Mouse (Mus musculus): ENCODE measurements around the gene Fetub. TPM values are rescaled to one million over a fixed set of nuclear protein-coding genes. Genes with fewer than 3 reads are reported as not detected.

Gene Fetub
- total RNA-seq (2023): not detected

GRCm38 (mm10) chr16:22918034-22918433 lies at the start of gene Fetub:
TSS of gene Fetub (plus strand) at chr16:22918334.

GRCm38 (mm10) chr16:22890683-22891510 lies 27.2 kb upstream of the Fetub start, which contains the start of gene Ahsg:
TSS of gene Ahsg (plus strand) at chr16:22891277.

GRCm38 (mm10) chr16:22950840-22951395 lies 32.8 kb downstream of the Fetub start, which contains the start of gene Hrg:
TSS of gene Hrg (plus strand) at chr16:22951072.

Other genes starting within 250 kb of the Fetub start
- not detected for gene Crygs, start 106.8 kb upstream of the Fetub start, total RNA-seq (2023)
- gene Tbccd1, start 60.7 kb upstream of the Fetub start, total RNA-seq (2023): 10 to 100 TPM; 17.9 to 21.3 TPM
- gene Dnajb11, start 60.5 kb upstream of the Fetub start, total RNA-seq (2023): 10 to 100 TPM; 53.1 to 53.9 TPM
- gene Ahsg, start 27.1 kb upstream of the Fetub start, total RNA-seq (2023): not detected
- gene Hrg, start 32.7 kb downstream of the Fetub start, total RNA-seq (2023): not detected
- gene Kng2, start 111.1 kb downstream of the Fetub start, total RNA-seq (2023): not detected
- gene Kng1, start 139.5 kb downstream of the Fetub start, total RNA-seq (2023): not detected
- gene Eif4a2, start 189.1 kb downstream of the Fetub start, total RNA-seq (2023): 1,000 to 10,000 TPM; 1,119 to 1,156 TPM
- 10 to 100 TPM; 11.4 to 13.6 TPM for gene Rfc4, start 209.4 kb downstream of the Fetub start, total RNA-seq (2023)
- gene Adipoq, start 228.2 kb downstream of the Fetub start, total RNA-seq (2023): not detected

Data from T-cell, adult 66 days (primary cell).